Mouse (Mus musculus): ENCODE measurements around the gene Spcs2. TPM values are rescaled to one million over a fixed set of nuclear protein-coding genes. Genes with fewer than 3 reads are reported as not detected.
A peak's percentile ranks its signal among the peaks of the same experiment; 100 is the strongest.
"Not testable (repeated sequence)": the region's sequence is repeated elsewhere in the genome, so short reads cannot be mapped to it uniquely, and the experiment has no call there.

The Spcs2 gene
- total RNA-seq, 4 experiments from 2014 or later, result 60.3 to 67.9 (median 63.1) TPM

GRCm38 (mm10) chr7:99824649-99825483 lies 38.4 kb downstream of the Spcs2 start:
- no peak for DNase-seq (ENCODE audit: low spot score)

DNA sequence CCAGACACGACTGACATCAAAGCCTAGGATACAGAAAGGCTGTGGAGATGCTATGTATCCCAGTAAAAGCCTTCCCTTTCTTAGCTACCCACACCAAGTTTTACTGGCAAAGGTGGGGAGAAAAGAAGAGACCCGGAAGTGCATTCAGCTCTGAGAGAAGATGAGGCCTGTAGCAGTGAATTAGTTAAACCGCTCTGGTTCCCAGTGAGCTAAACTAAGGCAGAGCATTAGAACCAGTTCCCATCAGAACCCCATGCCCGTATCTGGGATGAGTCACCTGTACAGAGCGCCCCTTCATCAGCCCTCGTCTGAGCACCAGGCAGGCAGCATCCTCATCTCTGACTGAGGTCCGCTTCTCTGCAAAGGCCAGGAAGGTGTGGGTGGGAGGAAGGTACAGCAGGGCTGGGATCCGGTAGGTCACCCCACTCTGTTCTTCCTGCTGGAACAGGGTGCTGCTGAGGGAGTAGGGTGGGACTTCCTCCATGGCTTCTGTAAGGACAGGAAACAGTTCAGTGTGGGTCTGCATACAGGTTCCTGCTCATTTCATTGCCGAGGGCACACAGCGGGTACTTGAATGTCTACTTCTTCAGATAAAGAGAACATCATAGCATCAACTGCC lies 40.1 kb downstream of the Spcs2 start:
- DNase-seq (ENCODE audit: low spot score), result no peak

DNA sequence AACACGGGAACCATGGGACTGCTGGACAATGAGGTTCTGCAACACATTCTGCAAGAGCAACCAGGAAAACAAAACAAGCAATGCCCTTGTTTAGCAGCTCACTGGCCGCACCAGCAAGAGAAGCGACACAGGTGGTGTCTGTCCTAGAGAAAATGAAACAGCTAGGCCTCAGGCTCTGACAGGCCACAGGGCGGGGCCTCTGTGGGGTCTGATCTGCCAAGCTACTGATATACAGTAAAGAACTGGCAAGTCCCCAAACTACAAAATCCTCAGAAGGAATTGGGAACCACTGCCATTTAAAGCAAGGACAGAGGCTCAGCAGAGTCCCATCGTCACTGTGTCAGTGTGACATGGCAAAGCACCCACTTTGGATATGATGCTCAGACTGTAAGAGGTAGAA lies 40.8 kb downstream of the Spcs2 start:
- no peak for DNase-seq (ENCODE audit: low spot score)

DNA sequence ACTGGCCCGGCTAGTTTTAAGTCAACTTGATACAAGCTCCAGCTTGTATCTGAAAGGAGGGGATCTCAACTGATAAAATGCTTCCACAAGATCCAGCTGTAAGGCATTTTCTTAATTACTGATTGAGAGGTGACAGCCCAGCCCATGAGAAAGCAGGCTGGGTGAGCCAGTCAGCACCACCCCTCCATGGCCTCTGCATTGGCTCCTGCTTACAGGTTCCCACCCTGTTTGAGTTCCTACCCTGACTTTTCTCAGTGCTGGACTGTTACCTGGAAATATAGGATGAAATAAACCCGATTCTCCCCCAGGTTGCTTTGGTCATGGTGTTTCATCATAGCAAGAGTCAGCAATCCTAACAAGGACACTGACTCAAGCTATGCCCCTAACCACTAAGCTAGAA lies 41.3 kb downstream of the Spcs2 start:
- DNase-seq (ENCODE audit: low spot score), result no peak

GRCm38 (mm10) chr7:99818181-99818725 lies 45.0 kb downstream of the Spcs2 start:
- not testable (repeated sequence) for DNase-seq (ENCODE audit: low spot score)

DNA sequence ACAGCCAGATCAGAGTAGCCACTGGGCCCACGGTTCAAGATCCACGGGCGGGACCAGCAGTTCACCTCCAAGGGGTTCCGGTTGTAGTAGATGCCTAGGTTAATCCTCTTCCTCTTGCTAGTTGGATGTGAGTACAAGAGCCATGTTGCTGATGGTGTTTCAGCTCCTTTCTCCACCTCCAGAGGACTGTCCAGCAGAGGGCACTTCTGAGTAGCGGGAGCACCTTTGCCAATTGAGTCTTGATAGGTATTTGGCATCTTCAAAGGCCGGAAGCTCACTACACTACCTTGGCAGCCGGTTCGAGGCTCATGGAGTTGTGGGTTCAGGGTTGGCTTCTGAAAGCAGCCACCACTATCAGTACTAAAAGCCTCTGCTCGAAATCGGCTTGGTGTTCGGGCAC lies 49.9 kb downstream of the Spcs2 start:
- no peak for DNase-seq (ENCODE audit: low spot score)

- no peak for DNase-seq (ENCODE audit: low spot score)
Observed at GRCm38 (mm10) chr7:99811661-99812060, 51.6 kb downstream of the Spcs2 start.

GRCm38 (mm10) chr7:99810814-99811213 lies 52.4 kb downstream of the Spcs2 start:
- DNase-seq (ENCODE audit: low spot score), result no peak

DNA sequence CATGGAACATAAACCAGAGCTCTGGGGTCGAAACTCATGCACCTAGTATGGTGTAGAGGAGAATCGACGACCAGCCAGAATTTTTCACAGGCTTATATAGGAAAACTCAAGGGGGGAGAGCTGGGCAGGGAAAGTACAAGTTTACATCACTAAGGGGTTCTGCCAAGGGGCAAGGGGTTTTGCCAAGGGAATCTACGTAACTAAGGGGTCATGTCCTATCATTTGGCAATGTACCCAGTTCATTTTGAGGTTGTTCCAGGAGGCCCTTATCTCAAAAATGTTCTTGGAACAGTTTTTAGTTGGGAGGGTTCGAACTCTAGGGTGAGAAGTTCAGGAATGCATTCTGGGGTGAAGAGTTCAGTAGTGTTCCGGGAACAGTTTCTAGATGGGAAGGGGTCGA lies 56.2 kb downstream of the Spcs2 start:
- DNase-seq (ENCODE audit: low spot score), result not testable (repeated sequence)

GRCm38 (mm10) chr7:99805340-99805739 lies 57.9 kb downstream of the Spcs2 start:
- no peak for DNase-seq (ENCODE audit: low spot score)

GRCm38 (mm10) chr7:99804033-99804432 lies 59.2 kb downstream of the Spcs2 start:
- DNase-seq (ENCODE audit: low spot score), result not testable (repeated sequence)

DNA sequence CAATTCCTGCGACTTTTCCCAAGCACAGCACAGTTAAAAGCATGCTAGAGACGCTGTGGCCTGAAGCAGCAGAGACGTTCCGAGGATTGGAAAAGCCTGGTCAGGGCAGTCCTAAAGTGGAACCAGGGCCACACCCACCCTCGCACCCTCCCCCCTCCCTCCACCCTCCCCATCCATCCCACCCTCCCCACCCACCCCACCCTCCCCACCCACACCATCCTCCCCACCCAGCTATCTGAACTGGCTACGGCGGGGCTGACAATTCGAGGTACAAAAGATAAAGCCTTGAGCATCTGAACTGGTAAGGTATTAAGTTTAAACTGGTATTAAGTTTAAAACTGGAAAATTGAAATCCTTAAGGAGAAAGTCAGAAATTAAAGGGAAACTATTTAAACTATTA lies 59.7 kb downstream of the Spcs2 start:
- DNase-seq (ENCODE audit: low spot score), result no peak

DNA sequence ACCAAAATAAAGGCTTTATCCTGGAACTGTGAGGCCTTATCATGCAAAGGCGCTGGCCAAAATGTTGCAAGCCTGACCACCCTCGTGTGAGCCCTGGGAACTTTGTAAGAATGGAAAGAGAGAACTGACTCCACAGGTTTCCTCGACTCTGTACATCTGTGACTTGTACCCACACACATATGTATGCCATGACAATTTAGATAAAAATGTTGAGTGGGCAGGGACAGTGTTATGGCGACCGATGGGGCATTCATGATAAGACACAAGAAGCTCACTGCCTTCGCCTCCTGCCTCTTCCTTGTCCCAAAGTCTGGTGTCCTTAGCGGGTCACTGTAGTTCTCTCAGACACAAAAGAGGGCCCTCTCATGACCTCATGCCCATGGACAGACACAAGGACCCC lies 64.1 kb downstream of the Spcs2 start:
- DNase-seq (ENCODE audit: low spot score), result no peak

DNA sequence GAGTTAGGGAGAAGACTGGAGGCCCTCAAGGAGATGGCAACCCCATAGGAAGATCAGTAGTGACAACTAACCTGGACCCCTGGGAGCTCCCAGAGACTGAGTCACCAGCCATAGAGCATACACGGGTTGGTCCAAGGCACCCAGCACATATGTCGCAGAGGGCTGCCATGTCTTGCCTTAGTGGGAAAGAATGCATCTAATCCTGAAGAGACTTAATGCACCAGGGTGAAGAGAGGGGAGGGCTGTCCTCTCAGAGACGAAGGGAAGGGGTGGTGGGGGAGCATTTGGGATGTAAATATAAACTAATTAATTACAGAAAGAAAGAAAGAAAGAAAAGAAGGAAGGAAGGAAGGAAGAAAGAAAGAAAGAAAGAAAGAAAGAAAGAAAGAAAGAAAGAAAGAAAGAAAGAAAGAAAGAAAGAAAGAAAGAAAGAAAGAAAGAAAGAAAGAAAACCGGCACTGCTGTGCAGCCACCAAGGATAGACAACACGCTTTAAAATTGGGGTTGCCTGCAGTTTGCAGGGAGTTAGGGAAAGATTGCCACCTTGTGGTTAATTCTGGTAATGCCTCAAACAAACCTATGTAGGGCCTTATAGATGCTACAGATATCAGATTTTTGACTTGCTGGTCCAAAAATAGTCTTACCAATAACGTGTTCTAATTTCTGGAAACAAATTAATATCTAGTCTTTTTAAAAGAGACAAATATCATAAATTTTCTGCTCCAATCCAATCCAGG lies 65.2 kb downstream of the Spcs2 start:
- DNase-seq (ENCODE audit: low spot score), result peak; percentile 84

- DNase-seq (ENCODE audit: low spot score), result no peak
Observed at GRCm38 (mm10) chr7:99797261-99797660, 66.0 kb downstream of the Spcs2 start.

- DNase-seq (ENCODE audit: low spot score), result no peak
Observed at GRCm38 (mm10) chr7:99796471-99796870, 66.8 kb downstream of the Spcs2 start.

- DNase-seq (ENCODE audit: low spot score), result no peak
Observed at GRCm38 (mm10) chr7:99795192-99795981, 67.9 kb downstream of the Spcs2 start.

DNA sequence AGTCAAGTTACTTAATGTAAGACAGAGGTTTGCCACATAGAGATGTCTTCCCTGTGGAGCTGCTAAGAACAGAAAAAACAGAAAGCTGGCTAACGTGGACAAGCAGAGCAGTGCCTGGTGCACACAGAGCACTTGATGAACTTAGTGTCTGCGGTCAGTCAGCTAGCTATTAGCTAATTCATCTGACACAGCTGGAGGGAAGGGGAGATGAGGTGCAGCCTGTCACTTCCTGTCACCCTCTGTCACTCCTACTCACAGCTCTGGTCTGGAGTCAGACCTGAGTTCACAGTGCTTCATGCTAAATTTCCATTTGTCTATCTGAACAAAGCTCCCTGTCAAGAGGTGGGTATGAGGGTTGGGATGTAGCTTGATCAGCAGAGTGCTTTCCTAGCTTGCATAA lies 69.2 kb downstream of the Spcs2 start:
- no peak for DNase-seq (ENCODE audit: low spot score)

GRCm38 (mm10) chr7:99790816-99791215 lies 72.4 kb downstream of the Spcs2 start:
- no peak for DNase-seq (ENCODE audit: low spot score)

- DNase-seq (ENCODE audit: low spot score), result peak; percentile 34
Observed at GRCm38 (mm10) chr7:99788563-99788962, 74.7 kb downstream of the Spcs2 start.

DNA sequence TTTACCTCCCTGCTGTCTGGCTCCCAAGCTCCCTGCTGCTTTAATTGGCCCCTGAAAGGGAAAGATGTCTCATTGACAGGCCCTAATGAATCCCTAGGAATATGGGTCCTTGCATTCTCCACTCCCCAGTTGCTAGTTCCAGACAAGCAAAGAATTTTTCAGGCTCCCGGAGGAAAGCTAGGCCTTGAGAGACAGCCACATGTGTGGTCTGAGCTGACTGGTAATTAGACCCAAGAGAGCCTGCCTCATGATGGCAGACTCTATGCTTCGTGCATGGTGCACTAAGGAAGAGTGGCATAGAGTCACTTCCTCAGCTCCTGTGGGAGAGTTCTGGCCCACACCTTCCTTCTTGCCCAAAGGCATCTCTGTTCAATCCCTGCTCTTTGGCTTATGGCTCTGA lies 75.3 kb downstream of the Spcs2 start:
- DNase-seq (ENCODE audit: low spot score), result no peak
